24 mouse cellular contexts compared by ENCODE assay signal in genomic region chr3:51425394-51425793, GRCm38 (mm10). TPM values are rescaled to one million over a fixed set of nuclear protein-coding genes. Genes with fewer than 3 reads are reported as not detected.
A peak's percentile ranks its signal among the peaks of the same experiment; 100 is the strongest.
DNase-seq lines count a peak whose midpoint lies in the region; ATAC-seq and TF ChIP-seq lines count a peak whose summit lies in the region.
"Had no signal": no experiment of that assay in that cellular context is flagged by ENCODE, and none has a peak within 500 bp of the region (broad histone marks: within the 10 kb centered on the region; RNA-seq: fewer than 3 reads in every experiment).

No protein-coding gene starts in this region.

- TF ChIP-seq POLR2A in CH12.LX (IDR thresholded peaks at IDR 0.05; ENCODE audit: low read depth, low read length) (no peak), MEL (IDR thresholded peaks at IDR 0.05; ENCODE audit: control insufficient read depth in 1 of 2, insufficient read depth in 1 of 2, low read depth in 1 of 2, low read length in 2 of 2, poor library complexity in 1 of 2) (no peak)
- no peak for TF ChIP-seq POLR2A in lung, adult 2 months (IDR thresholded peaks at IDR 0.05; ENCODE audit: borderline replicate concordance, extremely low read depth, low read depth, low read length)

- TF ChIP-seq CTCF in CH12.LX (conservative IDR thresholded peaks at IDR 0.05 in 1 of 2, IDR thresholded peaks at IDR 0.05 in 1 of 2; ENCODE audit: low read depth in 2 of 2, low read length in 2 of 2) (no peak), MEL (IDR thresholded peaks at IDR 0.05 in 2 of 3, conservative IDR thresholded peaks at IDR 0.05 in 1 of 3; ENCODE audit: control insufficient read depth in 1 of 3, insufficient read depth in 1 of 3, low read depth in 2 of 3, low read length in 3 of 3, poor library complexity in 1 of 3, severe bottlenecking in 1 of 3) (no peak)
- TF ChIP-seq CTCF in lung, adult 2 months (IDR thresholded peaks at IDR 0.05; ENCODE audit: insufficient read depth, low read length): no peak
- TF ChIP-seq CTCF in stomach, postnatal 0 days (IDR thresholded peaks at IDR 0.05; ENCODE audit: low read depth): no peak

- H3K36me3 ChIP-seq in CH12.LX (replicated peaks in 1 of 2; ENCODE audit: control insufficient read depth in 1 of 2, insufficient read depth in 1 of 2, low read length in 1 of 2): peaks cover 6 to 24% of the 10 kb centered on the region in 2 experiments
- peaks cover 14 to 28% of the 10 kb centered on the region in 2 experiments for H3K36me3 ChIP-seq in MEL (ENCODE audit: control insufficient read depth in 1 of 2, insufficient read depth in 2 of 2, low read length in 2 of 2)
- no peaks in the 10 kb centered on the region for H3K36me3 ChIP-seq in stomach, postnatal 0 days (ENCODE audit: control insufficient read depth, insufficient read depth, low read length)

- H3K9ac ChIP-seq in CH12.LX (ENCODE audit: insufficient read depth, low read depth): no peak overlapping the region
- no peak overlapping the region for H3K9ac ChIP-seq in MEL (ENCODE audit: control insufficient read depth, low read depth, low read length, poor library complexity, severe bottlenecking)
- H3K9ac ChIP-seq in stomach, postnatal 0 days (ENCODE audit: low read length): no peak overlapping the region

- TF ChIP-seq EP300 in CH12.LX (IDR thresholded peaks at IDR 0.05; ENCODE audit: low read length): peak; percentile 54
- TF ChIP-seq EP300 in MEL (IDR thresholded peaks at IDR 0.05; ENCODE audit: low read depth in 1 of 2, low read length in 2 of 2): no peak
- TF ChIP-seq EP300 in stomach, postnatal 0 days (optimal IDR thresholded peaks at IDR 0.05): no peak

- H3K9me3 ChIP-seq in CH12.LX (replicated peaks; ENCODE audit: low read length) (no peaks in the 10 kb centered on the region), MEL (replicated peaks; ENCODE audit: insufficient read depth, low read length) (no peaks in the 10 kb centered on the region)
- H3K9me3 ChIP-seq in stomach, postnatal 0 days (ENCODE audit: control insufficient read depth, low read length): no peaks in the 10 kb centered on the region
- H3K9me3 ChIP-seq: G1E had no signal

- no peak overlapping the region for H3K4me2 ChIP-seq in CH12.LX (ENCODE audit: insufficient read depth, low read depth, poor library complexity, severe bottlenecking)
- no peak overlapping the region for H3K4me2 ChIP-seq in stomach, postnatal 0 days (replicated peaks; ENCODE audit: low read depth)

- H3K27ac ChIP-seq in CH12.LX (ENCODE audit: insufficient read depth, low read depth) (no peak overlapping the region), MEL (ENCODE audit: control insufficient read depth, low read depth, low read length) (no peak overlapping the region)
- no peak overlapping the region for H3K27ac ChIP-seq in stomach, postnatal 0 days (replicated peaks)

- peaks cover 0 to 58% of the 10 kb centered on the region in 2 experiments; a peak in 3 of 4 replicates for H3K4me1 ChIP-seq in CH12.LX (ENCODE audit: control insufficient read depth in 1 of 2, insufficient read depth in 2 of 2)
- H3K4me1 ChIP-seq in MEL (ENCODE audit: control insufficient read depth in 1 of 2, insufficient read depth in 2 of 2, low read length in 2 of 2): peaks cover 8 to 14% of the 10 kb centered on the region in 2 experiments; a peak in 3 of 4 replicates
- no peaks in the 10 kb centered on the region; the same call in 1 of the 2 replicates for H3K4me1 ChIP-seq in lung, adult 2 months (ENCODE audit: control insufficient read depth, insufficient read depth, low read length)
- H3K4me1 ChIP-seq in stomach, postnatal 0 days (replicated peaks; ENCODE audit: control insufficient read depth, insufficient read depth): no peaks in the 10 kb centered on the region

- dilution Hi-C loops in CH12.LX (cut with MboI; ENCODE audit: extremely low pct_ligation_motif_present, extremely low pct_unique_long_range_greater_than_20kb, low sequenced_read_pairs): no loop called here

- intact Hi-C loops in heart, postnatal 25 days (cut with DNase I): no loop called here

- peaks cover 84% of the 10 kb centered on the region for H3K79me2 ChIP-seq in CH12.LX (replicated peaks; ENCODE audit: control insufficient read depth, extremely low read depth, insufficient read depth, poor library complexity, severe bottlenecking)
- H3K79me2 ChIP-seq in MEL (ENCODE audit: control insufficient read depth, insufficient read depth, low read length, poor library complexity): peaks cover 79% of the 10 kb centered on the region

- no peak for TF ChIP-seq RAD21 in CH12.LX (IDR thresholded peaks at IDR 0.05; ENCODE audit: low read depth, low read length)
- no peak for TF ChIP-seq RAD21 in MEL (IDR thresholded peaks at IDR 0.05; ENCODE audit: low read depth, low read length)

- in situ Hi-C loops in CH12.LX (cut with MboI; ENCODE audit: low pct_ligation_motif_present, low pct_unique_long_range_greater_than_20kb, low sequenced_read_pairs): no loop called here

- H3K27me3 ChIP-seq in CH12.LX (replicated peaks): no peaks in the 10 kb centered on the region
- no peaks in the 10 kb centered on the region for H3K27me3 ChIP-seq in MEL (ENCODE audit: control insufficient read depth in 1 of 2, insufficient read depth in 2 of 2, low read length in 2 of 2)
- no peaks in the 10 kb centered on the region for H3K27me3 ChIP-seq in stomach, postnatal 0 days (ENCODE audit: control insufficient read depth, insufficient read depth, low read length)
- H3K27me3 ChIP-seq: Patski had no signal

- ATAC-seq in stomach, postnatal 0 days (ENCODE audit: low FRiP score, low TSS enrichment): no peak
- ATAC-seq: activated CD4-positive, CD25-positive, alpha-beta regulatory T cell, adult 4 months; CD4-positive, CD25-positive, alpha-beta regulatory T cell, adult 4 months; Patski had no signal

- no peak overlapping the region for H3K4me3 ChIP-seq in CH12.LX (replicated peaks in 1 of 3; ENCODE audit: low read depth in 2 of 3, low read length in 2 of 3, poor library complexity in 1 of 3)
- no peak overlapping the region for H3K4me3 ChIP-seq in MEL (ENCODE audit: control insufficient read depth in 1 of 2, insufficient read depth in 1 of 2, low read depth in 2 of 2, low read length in 2 of 2)
- H3K4me3 ChIP-seq in lung, adult 2 months (replicated peaks; ENCODE audit: extremely low read depth, low read depth, low read length): no peak overlapping the region
- H3K4me3 ChIP-seq in stomach, postnatal 0 days (ENCODE audit: low read depth, low read length): no peak overlapping the region

- DNase-seq in heart, adult 11 months: peak; percentile 49
- DNase-seq in heart, postnatal 25 days (ENCODE audit: low spot score): no peak
- DNase-seq in 416B (ENCODE audit: low read depth) (peak; percentile 27), CH12.LX (ENCODE audit: extremely low read depth) (peak; percentile 31), MEL (ENCODE audit: low read depth, low spot score) (no peak)
- no peak for DNase-seq in lung, adult 2 months
- no peak for DNase-seq in urinary bladder, postnatal 36 days (ENCODE audit: low spot score in 2 of 2)
- no peak for DNase-seq in stomach, postnatal 0 days (ENCODE audit: low spot score)
- DNase-seq: adrenal gland, adult 2 months; adrenal gland, adult 8-10 months; adrenal gland, postnatal 10 days; adrenal gland, postnatal 14 days; adrenal gland, postnatal 25 days; adrenal gland, postnatal 36 days; B cell, adult 2 months; cerebellum, adult 11 months; cerebellum, adult 11-12 months; cerebellum, adult 18-20 months; cerebellum, adult 2 months; cerebellum, adult 8-10 months had no signal

TF ChIP-seq in CH12.LX, 34 proteins besides CTCF, POLR2A, EP300 and RAD21 (continues in another document):
- TF ChIP-seq MAZ (IDR thresholded peaks at IDR 0.05; ENCODE audit: low read depth, low read length): no peak

RNA-seq across cellular contexts. Expression of gene Naa15, which starts 10.4 kb away (rescaled TPM):
- 10 to 100 TPM; 41.6 to 47.1 TPM for total RNA-seq in heart, postnatal 25 days (2021)
- 27.6 and 34.1 TPM in 2 replicates for total RNA-seq in CH12.LX (2012; rRNA removed)
- 59.0 and 59.9 TPM in 2 replicates for total RNA-seq in CH12.LX (2014; rRNA removed)
- polyA plus RNA-seq in CH12.LX (2012; ENCODE audit: insufficient read length, low read depth): 85.8 and 95.3 TPM in 2 replicates
- 36.6 and 43.4 TPM in 2 replicates for total RNA-seq in MEL (2012; rRNA removed)
- polyA plus RNA-seq in MEL (2012; ENCODE audit: insufficient read depth in 1 of 2, insufficient read length in 2 of 2, low read depth in 1 of 2, low replicate concordance in 2 of 2, missing spikeins in 1 of 2): 100 to 1,000 TPM in 1 of 2 experiments, 10 to 100 TPM in 1; 61.6 to 558 TPM
- polyA plus RNA-seq in lung, adult 2 months (2012; rRNA removed): 2.1 and 3.9 TPM in 2 replicates
- polyA plus RNA-seq in stomach, postnatal 0 days (2015; fragmentation: Nextera tagmentation; extraction: Ambion mirVana): 16.3 and 19.0 TPM in 2 replicates

RNA-seq across cellular contexts. Expression of gene Ndufc1, which starts 16.6 kb away (rescaled TPM):
- 1,000 to 10,000 TPM; 1,646 to 1,675 TPM for total RNA-seq in heart, postnatal 25 days (2021)
- total RNA-seq in CH12.LX (2012; rRNA removed) (213 and 233 TPM in 2 replicates), CH12.LX (2014; rRNA removed) (206 and 234 TPM in 2 replicates), MEL (2012; rRNA removed) (207 and 214 TPM in 2 replicates)
- polyA plus RNA-seq in CH12.LX (2012; ENCODE audit: insufficient read length, low read depth) (109 and 159 TPM in 2 replicates), MEL (2012; ENCODE audit: insufficient read depth in 1 of 2, insufficient read length in 2 of 2, low read depth in 1 of 2, low replicate concordance in 2 of 2, missing spikeins in 1 of 2) (100 to 1,000 TPM in 1 of 2 experiments, not detected in 1; 115 TPM)
- polyA plus RNA-seq in lung, adult 2 months (2012; rRNA removed): 88.1 and 106 TPM in 2 replicates
- polyA plus RNA-seq in stomach, postnatal 0 days (2015; fragmentation: Nextera tagmentation; extraction: Ambion mirVana): 884 and 979 TPM in 2 replicates

RNA-seq across cellular contexts. Expression of gene Mgarp, which starts 28.9 kb away (rescaled TPM):
- under 1 TPM; 0.23 to 0.31 TPM for total RNA-seq in heart, postnatal 25 days (2021)
- total RNA-seq in CH12.LX (2012; rRNA removed) (not detected in 2 replicates), CH12.LX (2014; rRNA removed) (not detected in 2 replicates), MEL (2012; rRNA removed) (0.65 and 2.0 TPM in 2 replicates)
- polyA plus RNA-seq in CH12.LX (2012; ENCODE audit: insufficient read length, low read depth) (0.23 TPM in 1 of 2 replicates, not detected in the other), MEL (2012; ENCODE audit: insufficient read depth in 1 of 2, insufficient read length in 2 of 2, low read depth in 1 of 2, low replicate concordance in 2 of 2, missing spikeins in 1 of 2) (1 to 10 TPM in 1 of 2 experiments, not detected in 1; 5.2 TPM)
- not detected in 2 replicates for polyA plus RNA-seq in lung, adult 2 months (2012; rRNA removed)
- 0.73 and 0.82 TPM in 2 replicates for polyA plus RNA-seq in stomach, postnatal 0 days (2015; fragmentation: Nextera tagmentation; extraction: Ambion mirVana)

RNA-seq across cellular contexts. Expression of gene Rab33b, which starts 58.3 kb away (rescaled TPM):
- 1 to 10 TPM; 7.9 to 9.4 TPM for total RNA-seq in heart, postnatal 25 days (2021)
- total RNA-seq in CH12.LX (2012; rRNA removed) (4.8 and 6.0 TPM in 2 replicates), CH12.LX (2014; rRNA removed) (9.3 and 9.9 TPM in 2 replicates), MEL (2012; rRNA removed) (5.2 and 6.2 TPM in 2 replicates)
- polyA plus RNA-seq in CH12.LX (2012; ENCODE audit: insufficient read length, low read depth) (7.0 and 7.1 TPM in 2 replicates), MEL (2012; ENCODE audit: insufficient read depth in 1 of 2, insufficient read length in 2 of 2, low read depth in 1 of 2, low replicate concordance in 2 of 2, missing spikeins in 1 of 2) (1 to 10 TPM in 1 of 2 experiments, not detected in 1; 4.9 TPM)
- 12.9 and 16.6 TPM in 2 replicates for polyA plus RNA-seq in lung, adult 2 months (2012; rRNA removed)
- 15.9 TPM in 2 replicates for polyA plus RNA-seq in stomach, postnatal 0 days (2015; fragmentation: Nextera tagmentation; extraction: Ambion mirVana)

Comparison
In these comparisons a context has a peak if more than half of its experiments do, and no peak if none do; other contexts are left out.
1. DNase-seq: peak in heart, adult 11 months (single experiment), 416B (single experiment) and CH12.LX (single experiment); none in heart, postnatal 25 days (single experiment), MEL (single experiment), lung, adult 2 months (single experiment), urinary bladder, postnatal 36 days (0 of 2) and stomach, postnatal 0 days (single experiment).